ENCODE assay signal across 18 mouse cellular contexts in the genomic region with DNA sequence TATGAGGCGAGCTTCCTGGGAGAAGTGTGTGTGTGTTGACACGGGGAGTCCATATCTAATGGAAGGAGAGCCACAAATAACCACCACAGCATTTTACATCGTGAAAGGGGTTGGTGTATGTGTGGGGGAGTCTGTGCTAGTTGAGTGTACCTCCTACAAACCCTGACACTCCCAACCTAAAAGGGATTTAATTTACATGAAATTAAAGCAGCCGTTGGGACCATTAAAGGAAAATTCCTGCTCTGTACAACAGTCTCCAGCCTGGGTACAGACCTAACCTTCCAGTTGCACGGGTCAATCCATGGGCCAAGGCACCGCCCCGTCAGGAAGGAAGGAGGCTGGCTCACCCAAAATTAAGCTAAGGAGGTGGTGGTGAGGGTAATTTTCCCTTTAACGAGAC. TPM values are rescaled to one million over a fixed set of nuclear protein-coding genes. Genes with fewer than 3 reads are reported as not detected.
DNase-seq lines count a peak whose midpoint lies in the region; ATAC-seq and TF ChIP-seq lines count a peak whose summit lies in the region.
"Had no signal": no experiment of that assay in that cellular context is flagged by ENCODE, and none has a peak within 500 bp of the region (broad histone marks: within the 10 kb centered on the region; RNA-seq: fewer than 3 reads in every experiment).

No protein-coding gene starts in this region.

- no peak overlapping the region for H3K9ac ChIP-seq in kidney, embryonic 16.5 days (replicated peaks; ENCODE audit: low read length)
- peak overlapping the region; percentile 44; the same call in 1 of the 2 replicates for H3K9ac ChIP-seq in ES-E14 (ENCODE audit: insufficient read depth, low read depth, low read length, poor library complexity, severe bottlenecking)
- H3K9ac ChIP-seq in forebrain, embryonic 14.5 days (ENCODE audit: low read length) = no peak overlapping the region
- H3K9ac ChIP-seq: hindbrain, embryonic 15.5 days; liver, embryonic 13.5 days had no signal

- H3K9me3 ChIP-seq in kidney, embryonic 16.5 days (ENCODE audit: low read length) = peaks cover 3% of the 10 kb centered on the region
- peaks cover 43% of the 10 kb centered on the region for H3K9me3 ChIP-seq in E14TG2a.4 (ENCODE audit: low read length)
- H3K9me3 ChIP-seq in ES-E14 (ENCODE audit: control insufficient read depth, insufficient read depth, low read depth, low read length) = no peaks in the 10 kb centered on the region
- H3K9me3 ChIP-seq in forebrain, embryonic 14.5 days (replicated peaks; ENCODE audit: control insufficient read depth, low read length) = no peaks in the 10 kb centered on the region
- H3K9me3 ChIP-seq: liver, embryonic 13.5 days had no signal

- H3K4me2 ChIP-seq in kidney, embryonic 16.5 days (replicated peaks; ENCODE audit: low read depth, low read length) = no peak overlapping the region
- no peak overlapping the region for H3K4me2 ChIP-seq in forebrain, embryonic 14.5 days (ENCODE audit: low read length)
- H3K4me2 ChIP-seq: hindbrain, embryonic 15.5 days; liver, embryonic 13.5 days had no signal

- peaks cover 5% of the 10 kb centered on the region for H3K4me1 ChIP-seq in kidney, embryonic 16.5 days (ENCODE audit: insufficient read depth, low read length)
- peaks cover 71% of the 10 kb centered on the region for H3K4me1 ChIP-seq in E14TG2a.4 (replicated peaks; ENCODE audit: low read depth, low read length)
- peaks cover 3 to 7% of the 10 kb centered on the region in 2 experiments; a peak in 3 of 4 replicates for H3K4me1 ChIP-seq in ES-E14 (ENCODE audit: control insufficient read depth in 2 of 2, insufficient read depth in 2 of 2, low read length in 2 of 2, poor library complexity in 1 of 2)
- no peaks in the 10 kb centered on the region for H3K4me1 ChIP-seq in forebrain, embryonic 14.5 days (ENCODE audit: control insufficient read depth, insufficient read depth, low read length)
- H3K4me1 ChIP-seq: hindbrain, embryonic 15.5 days; liver, embryonic 13.5 days; megakaryocyte, embryonic 14.5 days had no signal

- 25% methylated on average over 8 of the region's 8 CpGs for WGBS in kidney, embryonic 16.5 days
- whole genome bisulfite sequencing in forebrain, embryonic 14.5 days = 10% methylated on average over 8 of the region's 8 CpGs

- no peak for ATAC-seq in kidney, embryonic 16.5 days (ENCODE audit: low FRiP score, low TSS enrichment)
- ATAC-seq in forebrain, embryonic 14.5 days = peak; percentile 54
- ATAC-seq in megakaryocyte-erythroid progenitor cell, adult 5-6 weeks (replicated peaks; ENCODE audit: low FRiP score, low TSS enrichment, poor library complexity, severe bottlenecking) = no peak
- ATAC-seq: lung, postnatal 0 days had no signal

- H3K4me3 ChIP-seq in kidney, embryonic 16.5 days (ENCODE audit: low read length) = no peak overlapping the region
- H3K4me3 ChIP-seq in E14TG2a.4 (replicated peaks; ENCODE audit: low read length) (peak overlapping the region; percentile 60), ES-E14 (ENCODE audit: insufficient read depth in 1 of 2, low read depth in 1 of 2, low read length in 2 of 2, poor library complexity in 1 of 2, severe bottlenecking in 1 of 2) (no peak overlapping the region; a peak in 1 of 4 replicates)
- no peak overlapping the region for H3K4me3 ChIP-seq in forebrain, embryonic 14.5 days (ENCODE audit: low read depth, low read length)
- H3K4me3 ChIP-seq: gastrocnemius, adult 2 months; hindbrain, embryonic 15.5 days; liver, embryonic 13.5 days; megakaryocyte, embryonic 14.5 days had no signal

- TF ChIP-seq CTCF in E14TG2a.4 (conservative IDR thresholded peaks at IDR 0.05; ENCODE audit: low read length) = no peak

- H3K36me3 ChIP-seq in kidney, embryonic 16.5 days (ENCODE audit: insufficient read depth, low read length) = no peaks in the 10 kb centered on the region
- H3K36me3 ChIP-seq in E14TG2a.4 (ENCODE audit: insufficient read depth, low read length) = peaks cover 45% of the 10 kb centered on the region
- peaks cover 5% of the 10 kb centered on the region for H3K36me3 ChIP-seq in ES-E14 (ENCODE audit: control insufficient read depth, insufficient read depth, low read length, poor library complexity, severe bottlenecking)
- H3K36me3 ChIP-seq in forebrain, embryonic 14.5 days (ENCODE audit: control insufficient read depth, insufficient read depth, low read length) = no peaks in the 10 kb centered on the region
- H3K36me3 ChIP-seq: hindbrain, embryonic 15.5 days; liver, embryonic 13.5 days had no signal

- in situ Hi-C loops in ES-E14 (cut with MboI; ENCODE audit: low sequenced_read_pairs in 2 of 2, unreplicated experiment in 2 of 2) = no loop called here

- H3K27me3 ChIP-seq in kidney, embryonic 16.5 days (ENCODE audit: insufficient read depth, low read length) = no peaks in the 10 kb centered on the region
- no peaks in the 10 kb centered on the region for H3K27me3 ChIP-seq in E14TG2a.4 (ENCODE audit: insufficient read depth, low read length)
- H3K27me3 ChIP-seq in forebrain, embryonic 14.5 days (replicated peaks; ENCODE audit: control insufficient read depth, insufficient read depth, low read length) = no peaks in the 10 kb centered on the region
- H3K27me3 ChIP-seq: hindbrain, embryonic 15.5 days had no signal

- H3K27ac ChIP-seq in kidney, embryonic 16.5 days (ENCODE audit: low read length) = peak overlapping the region; percentile 20; the same call in 1 of the 2 replicates
- H3K27ac ChIP-seq in ES-E14 (ENCODE audit: insufficient read depth, low read depth, low read length, poor library complexity, severe bottlenecking) = peak overlapping the region; percentile 96
- H3K27ac ChIP-seq in forebrain, embryonic 14.5 days (ENCODE audit: low read depth, low read length) = no peak overlapping the region
- H3K27ac ChIP-seq: gastrocnemius, adult 2 months; hindbrain, embryonic 15.5 days; liver, embryonic 13.5 days had no signal

- no peak for DNase-seq in kidney, adult 18-20 months
- no peak for DNase-seq in ES-E14 (ENCODE audit: low read depth, low spot score)
- DNase-seq in forebrain, embryonic 14.5 days (ENCODE audit: low spot score) = no peak
- DNase-seq in layer of hippocampus, adult 11-12 months (ENCODE audit: low spot score) = no peak
- DNase-seq: cerebellum, adult 11-12 months; cerebellum, postnatal 36 days; gastrocnemius, adult 2 months; heart, adult 18-20 months; layer of hippocampus, adult 9-11 months; liver, embryonic 13.5 days; right cerebral cortex, postnatal 14 days; thymus, postnatal 4 days had no signal

TF ChIP-seq in ES-E14, 5 proteins besides CTCF, POLR2A, EP300 and RAD21:
- TF ChIP-seq CHD2 (IDR thresholded peaks at IDR 0.05; ENCODE audit: low read depth, low read length) (no peak), HCFC1 (IDR thresholded peaks at IDR 0.05; ENCODE audit: borderline replicate concordance, insufficient read depth, low read length) (no peak), ZNF384 (IDR thresholded peaks at IDR 0.05; ENCODE audit: low read depth, low read length) (no peak), ZC3H11A (IDR thresholded peaks at IDR 0.05; ENCODE audit: borderline replicate concordance, low read depth, low read length) (no peak), MAFK (IDR thresholded peaks at IDR 0.05; ENCODE audit: insufficient read depth, low read depth, low read length) (no peak)
TF ChIP-seq in ES-E14: peak in this region for 0.

RNA-seq across cellular contexts. Expression of a gene that starts 20.5 kb away (rescaled TPM):
- polyA plus RNA-seq in kidney, embryonic 16.5 days (2015; fragmentation: Nextera tagmentation; extraction: Ambion mirVana) = 5.0 and 5.2 TPM in 2 replicates
- 75.8 and 104 TPM in 2 replicates for total RNA-seq in ES-E14 (2012; rRNA removed)
- polyA plus RNA-seq in forebrain, embryonic 14.5 days (2014; fragmentation: Nextera tagmentation; extraction: Ambion mirVana) = 17.5 and 24.5 TPM in 2 replicates
- not detected in 2 replicates for total RNA-seq in megakaryocyte-erythroid progenitor cell, adult 5-6 weeks (2014; fragmentation: Nextera tagmentation)
- total RNA-seq in megakaryocyte-erythroid progenitor cell, adult 5-6 weeks (2017) = not detected in 2 replicates

RNA-seq across cellular contexts. Expression of a gene that starts 49.5 kb away (rescaled TPM):
- 15.7 and 35.9 TPM in 2 replicates for polyA plus RNA-seq in kidney, embryonic 16.5 days (2015; fragmentation: Nextera tagmentation; extraction: Ambion mirVana)
- total RNA-seq in ES-E14 (2012; rRNA removed) = 20.1 and 22.8 TPM in 2 replicates
- 52.0 and 67.1 TPM in 2 replicates for polyA plus RNA-seq in forebrain, embryonic 14.5 days (2014; fragmentation: Nextera tagmentation; extraction: Ambion mirVana)
- total RNA-seq in megakaryocyte-erythroid progenitor cell, adult 5-6 weeks (2014; fragmentation: Nextera tagmentation) = 15.3 and 24.4 TPM in 2 replicates
- total RNA-seq in megakaryocyte-erythroid progenitor cell, adult 5-6 weeks (2017) = 21.4 and 22.4 TPM in 2 replicates

Comparison
In these comparisons a context has a peak if more than half of its experiments do, and no peak if none do; other contexts are left out.
1. RNA of a gene that starts 20.5 kb away (total RNA-seq): 75.8 to 104 TPM in ES-E14; not detected in megakaryocyte-erythroid progenitor cell, adult 5-6 weeks; every median in the first group is over 10 times any median in the second.